Mouse (Mus musculus): ENCODE results near the gene Gm5460. TPM values are rescaled to one million over a fixed set of nuclear protein-coding genes. Genes with fewer than 3 reads are reported as not detected.

The Gm5460 gene
- polyA plus RNA-seq, 1 experiment from 2014 or later = not detected

- DNase-seq (ENCODE audit: low spot score) = no peak
- Histone ChIP-seq H3K27me3 (ENCODE audit: low read depth, poor library complexity, severe bottlenecking) (no peaks in the 10 kb centered on the region), H3K9me3 (replicated peaks) (no peaks in the 10 kb centered on the region), H3K36me3 (no peaks in the 10 kb centered on the region), H3K27ac (no peak within 1 kb of the TSS), H3K4me1 (no peaks in the 10 kb centered on the region), H3K4me3 (no peak within 1 kb of the TSS)
- 92% methylated on average over 3 of the region's 3 CpGs for WGBS
Observed at GRCm38 (mm10) chr14:34015063-34015462, 1.5 kb upstream of the Gm5460 start, which contains the start of gene Gm30083. Gene Gm30083 (minus strand): TSS chr14:34015182.

GRCm38 (mm10) chr14:34016938-34017337 lies 380 bp downstream of the Gm5460 start:
- Histone ChIP-seq H3K36me3 (no peaks in the 10 kb centered on the region), H3K4me1 (no peaks in the 10 kb centered on the region), H3K27me3 (ENCODE audit: low read depth, poor library complexity, severe bottlenecking) (no peaks in the 10 kb centered on the region), H3K9me3 (replicated peaks) (no peaks in the 10 kb centered on the region), H3K27ac (no peak overlapping the region), H3K4me3 (no peak overlapping the region)
- DNase-seq (ENCODE audit: low spot score) = no peak
- WGBS = 97% methylated on average over 2 of the region's 2 CpGs

GRCm38 (mm10) chr14:34026710-34027109 lies 10.2 kb downstream of the Gm5460 start:
- H3K4me1 ChIP-seq = no peaks in the 10 kb centered on the region
- H3K27me3 ChIP-seq (ENCODE audit: low read depth, poor library complexity, severe bottlenecking) = no peaks in the 10 kb centered on the region
- no peaks in the 10 kb centered on the region for H3K36me3 ChIP-seq
- H3K9me3 ChIP-seq (replicated peaks) = no peaks in the 10 kb centered on the region
- no peak for DNase-seq (ENCODE audit: low spot score)
- H3K27ac ChIP-seq = no peak overlapping the region
- WGBS = 83% methylated on average over 2 of the region's 2 CpGs
- H3K4me3 ChIP-seq = no peak overlapping the region

- H3K27me3 ChIP-seq (ENCODE audit: low read depth, poor library complexity, severe bottlenecking) = no peaks in the 10 kb centered on the region
- DNase-seq (ENCODE audit: low spot score) = no peak
- WGBS = 87% methylated on average over 8 of the region's 8 CpGs
- no peaks in the 10 kb centered on the region for H3K4me1 ChIP-seq
- H3K4me3 ChIP-seq = no peak overlapping the region
- no peaks in the 10 kb centered on the region for H3K9me3 ChIP-seq (replicated peaks)
- H3K36me3 ChIP-seq = no peaks in the 10 kb centered on the region
- H3K27ac ChIP-seq = no peak overlapping the region
Observed at GRCm38 (mm10) chr14:34033841-34034610, 17.5 kb downstream of the Gm5460 start.

- 84% methylated on average over 4 of the region's 4 CpGs for WGBS
- no peak overlapping the region for H3K4me3 ChIP-seq
- no peak overlapping the region for H3K27ac ChIP-seq
- no peaks in the 10 kb centered on the region for H3K36me3 ChIP-seq
- H3K9me3 ChIP-seq (replicated peaks) = no peaks in the 10 kb centered on the region
- no peak for DNase-seq (ENCODE audit: low spot score)
- H3K4me1 ChIP-seq = no peaks in the 10 kb centered on the region
- no peaks in the 10 kb centered on the region for H3K27me3 ChIP-seq (ENCODE audit: low read depth, poor library complexity, severe bottlenecking)
Observed at GRCm38 (mm10) chr14:34041241-34041640, 24.7 kb downstream of the Gm5460 start.

DNA sequence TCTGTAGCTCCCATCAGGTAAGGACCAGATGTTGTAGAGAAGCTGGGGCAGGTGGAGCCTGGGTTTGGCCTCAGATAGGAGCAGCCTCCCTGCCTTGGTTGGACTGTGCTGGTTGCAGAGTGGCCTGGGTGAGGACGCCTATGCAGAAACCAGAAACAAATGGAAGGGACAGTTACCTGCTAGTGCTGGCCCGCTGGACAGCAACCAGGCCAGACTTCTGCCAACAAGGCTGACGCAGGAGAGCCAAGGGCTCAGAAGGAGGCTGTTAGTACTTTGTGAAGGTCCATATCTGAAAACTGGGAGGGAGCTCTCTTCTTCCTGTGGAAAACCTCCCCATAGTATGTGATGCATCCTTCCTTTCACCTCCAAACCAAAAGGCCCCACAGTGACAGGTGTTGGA lies 26.8 kb downstream of the Gm5460 start:
- Histone ChIP-seq H3K27me3 (ENCODE audit: low read depth, poor library complexity, severe bottlenecking) (no peaks in the 10 kb centered on the region), H3K4me1 (no peaks in the 10 kb centered on the region), H3K27ac (no peak overlapping the region), H3K4me3 (no peak overlapping the region), H3K9me3 (replicated peaks) (no peaks in the 10 kb centered on the region), H3K36me3 (no peaks in the 10 kb centered on the region)
- 62% methylated on average over 3 of the region's 3 CpGs for WGBS
- DNase-seq (ENCODE audit: low spot score) = no peak

- 76% methylated on average over 5 of the region's 5 CpGs for WGBS
- DNase-seq (ENCODE audit: low spot score) = no peak
Observed at GRCm38 (mm10) chr14:34050101-34050779, 33.7 kb downstream of the Gm5460 start.

GRCm38 (mm10) chr14:34052516-34052915 lies 36.0 kb downstream of the Gm5460 start, which contains the start of gene Antxrl:
Gene Antxrl (plus strand): TSS chr14:34052707.
- DNase-seq (ENCODE audit: low spot score) = no peak
- Histone ChIP-seq H3K9me3 (replicated peaks) (no peaks in the 10 kb centered on the region), H3K4me3 (no peak within 1 kb of the TSS), H3K36me3 (no peaks in the 10 kb centered on the region), H3K27me3 (ENCODE audit: low read depth, poor library complexity, severe bottlenecking) (no peaks in the 10 kb centered on the region), H3K27ac (no peak within 1 kb of the TSS), H3K4me1 (peaks cover 8% of the 10 kb centered on the region; the same call in 1 of the 2 replicates)
- WGBS = 90% methylated on average over 6 of the region's 6 CpGs

More at GRCm38 (mm10) chr14:34050101-34050779, 33.7 kb downstream of the Gm5460 start:
- no peaks in the 10 kb centered on the region for H3K27me3 ChIP-seq (ENCODE audit: low read depth, poor library complexity, severe bottlenecking)
- no peak overlapping the region; the same call in 1 of the 2 replicates for H3K27ac ChIP-seq
- H3K4me1 ChIP-seq = peaks cover 8% of the 10 kb centered on the region; the same call in 1 of the 2 replicates
- H3K36me3 ChIP-seq = no peaks in the 10 kb centered on the region
- no peak overlapping the region for H3K4me3 ChIP-seq
- no peaks in the 10 kb centered on the region for H3K9me3 ChIP-seq (replicated peaks)

DNA sequence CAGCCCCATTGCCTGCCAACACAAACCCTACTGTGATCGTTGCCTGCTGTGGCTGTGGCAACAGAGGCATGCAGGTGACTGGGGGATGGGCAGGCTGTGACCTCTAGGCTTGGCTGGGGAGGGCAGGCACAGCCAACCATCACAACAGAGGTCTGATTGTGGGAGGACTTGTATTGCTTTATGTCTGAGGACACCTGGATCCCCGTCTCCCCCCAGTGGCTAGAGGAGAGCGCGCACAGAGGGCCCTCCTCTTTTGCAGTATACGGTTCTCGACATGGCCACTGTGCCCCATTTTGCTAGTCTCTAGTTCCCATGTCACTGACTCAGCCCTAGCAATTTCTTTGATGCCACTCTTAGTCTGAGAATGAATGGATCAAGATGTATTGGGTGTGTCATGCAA lies 55.1 kb downstream of the Gm5460 start:
- no peaks in the 10 kb centered on the region for H3K36me3 ChIP-seq
- peaks cover 7% of the 10 kb centered on the region; the same call in 1 of the 2 replicates for H3K4me1 ChIP-seq
- no peak overlapping the region for H3K27ac ChIP-seq
- WGBS = 54% methylated on average over 6 of the region's 6 CpGs
- no peak for DNase-seq (ENCODE audit: low spot score)
- no peaks in the 10 kb centered on the region for H3K27me3 ChIP-seq (ENCODE audit: low read depth, poor library complexity, severe bottlenecking)
- no peaks in the 10 kb centered on the region for H3K9me3 ChIP-seq (replicated peaks)
- H3K4me3 ChIP-seq = no peak overlapping the region

GRCm38 (mm10) chr14:34075346-34075745 lies 58.8 kb downstream of the Gm5460 start:
- WGBS = 66% methylated on average over 4 of the region's 4 CpGs
- H3K27ac ChIP-seq = no peak overlapping the region
- DNase-seq (ENCODE audit: low spot score) = no peak
- H3K4me1 ChIP-seq = peaks cover 4% of the 10 kb centered on the region; the same call in 1 of the 2 replicates
- H3K27me3 ChIP-seq (ENCODE audit: low read depth, poor library complexity, severe bottlenecking) = no peaks in the 10 kb centered on the region
- H3K9me3 ChIP-seq (replicated peaks) = no peaks in the 10 kb centered on the region
- H3K36me3 ChIP-seq = no peaks in the 10 kb centered on the region
- H3K4me3 ChIP-seq = no peak overlapping the region

DNA sequence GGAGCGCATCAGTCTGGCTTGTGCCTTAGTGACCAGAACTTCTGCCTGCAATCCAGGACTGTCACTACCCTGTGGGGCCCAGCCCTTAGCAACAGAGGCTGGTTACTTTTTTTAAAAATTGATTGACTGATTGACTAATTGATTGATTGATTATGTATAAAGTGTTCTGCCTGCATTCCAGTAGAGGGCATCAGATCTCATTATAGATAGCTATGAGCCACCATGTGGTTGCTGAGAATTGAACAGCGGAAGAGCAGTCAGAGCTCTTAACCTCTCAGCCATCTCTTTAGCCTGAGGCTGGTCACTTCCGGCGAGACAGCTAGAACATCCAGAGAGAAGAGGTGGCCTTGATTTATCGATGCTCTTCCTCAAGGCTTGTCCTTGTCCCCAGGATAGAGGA lies 60.7 kb downstream of the Gm5460 start:
- no peak for DNase-seq (ENCODE audit: low spot score)
- Histone ChIP-seq H3K36me3 (no peaks in the 10 kb centered on the region), H3K9me3 (replicated peaks) (no peaks in the 10 kb centered on the region), H3K27ac (no peak overlapping the region), H3K4me3 (no peak overlapping the region), H3K27me3 (ENCODE audit: low read depth, poor library complexity, severe bottlenecking) (no peaks in the 10 kb centered on the region), H3K4me1 (no peaks in the 10 kb centered on the region)
- WGBS = 73% methylated on average over 5 of the region's 5 CpGs

GRCm38 (mm10) chr14:34078293-34078692 lies 61.7 kb downstream of the Gm5460 start:
- DNase-seq (ENCODE audit: low spot score) = no peak
- no peaks in the 10 kb centered on the region for H3K36me3 ChIP-seq
- no peaks in the 10 kb centered on the region for H3K27me3 ChIP-seq (ENCODE audit: low read depth, poor library complexity, severe bottlenecking)
- WGBS = 79% methylated on average over 4 of the region's 4 CpGs
- H3K4me1 ChIP-seq = no peaks in the 10 kb centered on the region
- H3K9me3 ChIP-seq (replicated peaks) = no peaks in the 10 kb centered on the region
- no peak overlapping the region for H3K27ac ChIP-seq
- no peak overlapping the region for H3K4me3 ChIP-seq

GRCm38 (mm10) chr14:34080321-34080997 lies 63.9 kb downstream of the Gm5460 start:
- peak; percentile 86 for DNase-seq (ENCODE audit: low spot score)

More at GRCm38 (mm10) chr14:34080321-34080997, 63.9 kb downstream of the Gm5460 start:
- H3K4me1 ChIP-seq = no peaks in the 10 kb centered on the region
- no peak overlapping the region for H3K4me3 ChIP-seq
- no peak overlapping the region for H3K27ac ChIP-seq
- H3K36me3 ChIP-seq = no peaks in the 10 kb centered on the region
- no peaks in the 10 kb centered on the region for H3K27me3 ChIP-seq (ENCODE audit: low read depth, poor library complexity, severe bottlenecking)
- 9% methylated on average over 11 of the region's 11 CpGs for WGBS
- no peaks in the 10 kb centered on the region for H3K9me3 ChIP-seq (replicated peaks)
